Mouse (Mus musculus): ENCODE data around the gene Fam50b. TPM values are rescaled to one million over a fixed set of nuclear protein-coding genes. Genes with fewer than 3 reads are reported as not detected.

The Fam50b gene
- polyA plus RNA-seq, 1 experiment, result not detected

DNA sequence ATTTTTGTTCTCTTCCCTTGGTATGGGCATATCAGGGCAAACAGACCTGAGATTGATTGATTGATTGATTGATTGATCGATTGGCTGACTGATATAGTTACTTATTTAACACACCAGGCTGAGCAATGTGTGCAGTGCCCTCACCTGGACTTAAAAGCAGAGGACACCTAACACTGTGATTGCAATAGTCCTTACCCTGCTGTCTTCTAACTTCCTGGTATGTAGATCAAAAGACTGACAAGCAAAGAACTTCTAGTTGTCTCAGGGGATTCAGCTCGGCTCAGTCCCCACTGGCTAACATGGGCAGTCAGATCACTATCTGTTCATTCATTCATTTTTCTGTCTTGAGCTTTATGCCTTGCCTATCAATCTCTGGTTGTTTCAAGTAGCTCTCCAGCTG is 31.3 kb upstream of the Fam50b start:
- WGBS, result 46% methylated on average over 2 of the region's 2 CpGs
- H3K27ac ChIP-seq (ENCODE audit: insufficient read depth, low read depth, low read length), result no peak overlapping the region
- H3K27me3 ChIP-seq (ENCODE audit: control insufficient read depth, insufficient read depth, low read length), result no peaks in the 10 kb centered on the region
- H3K4me1 ChIP-seq (ENCODE audit: control insufficient read depth, insufficient read depth, insufficient read length, low read length), result no peaks in the 10 kb centered on the region
- no peaks in the 10 kb centered on the region for H3K36me3 ChIP-seq (ENCODE audit: control insufficient read depth, insufficient read depth, low read length)
- TF ChIP-seq CTCF (IDR thresholded peaks at IDR 0.05; ENCODE audit: extremely low read depth, insufficient read length, insufficient replicate concordance, low read depth, low read length) (no peak), POLR2A (IDR thresholded peaks at IDR 0.05; ENCODE audit: low read depth, low read length) (no peak)
- H3K4me3 ChIP-seq (ENCODE audit: low read depth, low read length), result no peak overlapping the region

DNA sequence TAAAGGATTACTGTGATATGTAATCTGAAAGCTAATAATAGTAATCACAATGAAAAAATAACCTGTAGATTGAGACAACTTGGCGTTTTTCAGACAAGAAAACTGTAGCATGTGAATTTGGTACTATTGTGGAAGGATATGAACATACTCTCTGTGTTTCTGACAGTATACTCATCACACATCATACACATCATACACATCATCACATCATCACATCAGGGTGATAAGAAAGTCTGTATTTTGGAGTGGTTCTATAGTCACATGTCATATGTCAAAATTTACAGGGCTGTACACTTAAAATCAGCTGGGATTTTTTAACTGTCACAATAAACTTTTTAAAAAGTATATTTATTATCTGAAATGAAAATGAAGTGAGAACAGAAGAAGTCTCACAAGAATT is 30.9 kb upstream of the Fam50b start:
- no peak overlapping the region for H3K4me3 ChIP-seq (ENCODE audit: low read depth, low read length)
- no peak for TF ChIP-seq CTCF (IDR thresholded peaks at IDR 0.05; ENCODE audit: extremely low read depth, insufficient read length, insufficient replicate concordance, low read depth, low read length)
- TF ChIP-seq POLR2A (IDR thresholded peaks at IDR 0.05; ENCODE audit: low read depth, low read length), result no peak
- H3K27ac ChIP-seq (ENCODE audit: insufficient read depth, low read depth, low read length), result no peak overlapping the region
- H3K36me3 ChIP-seq (ENCODE audit: control insufficient read depth, insufficient read depth, low read length), result no peaks in the 10 kb centered on the region
- H3K27me3 ChIP-seq (ENCODE audit: control insufficient read depth, insufficient read depth, low read length), result no peaks in the 10 kb centered on the region
- H3K4me1 ChIP-seq (ENCODE audit: control insufficient read depth, insufficient read depth, insufficient read length, low read length), result no peaks in the 10 kb centered on the region
- WGBS, result 64% methylated on average over 1 of the region's 1 CpGs

DNA sequence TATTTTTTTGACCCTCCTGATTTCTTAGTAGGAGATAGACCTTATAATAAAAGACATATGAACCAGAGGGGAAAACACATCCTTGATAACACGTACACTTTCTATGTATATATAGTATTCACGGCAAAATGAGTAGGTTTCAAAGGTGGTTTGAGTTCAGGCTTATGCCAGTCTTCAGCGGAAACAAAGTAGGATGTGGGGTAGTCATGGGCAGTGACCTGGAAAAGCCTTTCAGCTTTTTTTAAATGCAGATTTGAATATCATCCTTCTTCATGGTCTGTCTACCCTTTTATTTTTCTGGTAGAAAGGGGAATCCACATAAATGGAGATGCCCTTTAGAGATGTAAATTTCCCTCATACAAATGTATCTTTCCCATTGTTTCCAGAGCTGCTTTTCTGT is 29.8 kb upstream of the Fam50b start:
- no peak overlapping the region for H3K4me3 ChIP-seq (ENCODE audit: low read depth, low read length)
- H3K27ac ChIP-seq (ENCODE audit: insufficient read depth, low read depth, low read length), result no peak overlapping the region
- 88% methylated on average over 3 of the region's 3 CpGs for WGBS
- TF ChIP-seq POLR2A (IDR thresholded peaks at IDR 0.05; ENCODE audit: low read depth, low read length), result no peak
- TF ChIP-seq CTCF (IDR thresholded peaks at IDR 0.05; ENCODE audit: extremely low read depth, insufficient read length, insufficient replicate concordance, low read depth, low read length), result no peak
- peaks cover 3% of the 10 kb centered on the region; the same call in 1 of the 2 replicates for H3K4me1 ChIP-seq (ENCODE audit: control insufficient read depth, insufficient read depth, insufficient read length, low read length)
- no peaks in the 10 kb centered on the region for H3K36me3 ChIP-seq (ENCODE audit: control insufficient read depth, insufficient read depth, low read length)
- no peaks in the 10 kb centered on the region for H3K27me3 ChIP-seq (ENCODE audit: control insufficient read depth, insufficient read depth, low read length)

GRCm38 (mm10) chr13:34708955-34709354 is 25.7 kb upstream of the Fam50b start:
- Histone ChIP-seq H3K27ac (ENCODE audit: insufficient read depth, low read depth, low read length) (no peak overlapping the region), H3K4me3 (ENCODE audit: low read depth, low read length) (no peak overlapping the region), H3K36me3 (ENCODE audit: control insufficient read depth, insufficient read depth, low read length) (no peaks in the 10 kb centered on the region), H3K27me3 (ENCODE audit: control insufficient read depth, insufficient read depth, low read length) (no peaks in the 10 kb centered on the region), H3K4me1 (ENCODE audit: control insufficient read depth, insufficient read depth, insufficient read length, low read length) (peaks cover 3% of the 10 kb centered on the region; the same call in 1 of the 2 replicates)
- 20% methylated on average over 3 of the region's 3 CpGs for WGBS
- TF ChIP-seq POLR2A (IDR thresholded peaks at IDR 0.05; ENCODE audit: low read depth, low read length), result no peak
- TF ChIP-seq CTCF (IDR thresholded peaks at IDR 0.05; ENCODE audit: extremely low read depth, insufficient read length, insufficient replicate concordance, low read depth, low read length), result no peak

GRCm38 (mm10) chr13:34709566-34709965 is 25.1 kb upstream of the Fam50b start:
- WGBS, result 75% methylated on average over 4 of the region's 4 CpGs
- TF ChIP-seq POLR2A (IDR thresholded peaks at IDR 0.05; ENCODE audit: low read depth, low read length) (no peak), CTCF (IDR thresholded peaks at IDR 0.05; ENCODE audit: extremely low read depth, insufficient read length, insufficient replicate concordance, low read depth, low read length) (no peak)
- H3K27ac ChIP-seq (ENCODE audit: insufficient read depth, low read depth, low read length), result no peak overlapping the region
- no peak overlapping the region for H3K4me3 ChIP-seq (ENCODE audit: low read depth, low read length)
- H3K4me1 ChIP-seq (ENCODE audit: control insufficient read depth, insufficient read depth, insufficient read length, low read length), result peaks cover 3% of the 10 kb centered on the region; the same call in 1 of the 2 replicates
- H3K27me3 ChIP-seq (ENCODE audit: control insufficient read depth, insufficient read depth, low read length), result no peaks in the 10 kb centered on the region
- H3K36me3 ChIP-seq (ENCODE audit: control insufficient read depth, insufficient read depth, low read length), result no peaks in the 10 kb centered on the region

DNA sequence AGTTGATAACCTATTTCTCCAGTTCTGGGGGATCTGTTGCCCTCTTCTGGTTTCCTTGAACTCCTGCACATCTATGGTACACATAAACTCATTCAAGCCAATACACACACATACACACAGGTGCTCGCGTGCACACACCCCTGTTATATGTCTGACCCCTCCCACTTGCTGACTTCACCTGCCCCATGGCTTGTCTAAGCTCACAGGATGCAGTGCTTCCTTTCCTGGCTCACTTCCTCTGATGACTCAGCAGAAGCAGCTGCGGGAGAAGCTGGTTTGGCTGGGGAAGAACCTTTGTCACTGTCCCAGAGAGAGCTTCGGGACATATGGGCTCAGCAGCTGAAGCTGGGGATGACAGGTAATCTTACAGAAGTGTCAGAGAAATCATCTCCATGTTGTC is 23.2 kb upstream of the Fam50b start:
- peaks cover 3% of the 10 kb centered on the region; the same call in 1 of the 2 replicates for H3K4me1 ChIP-seq (ENCODE audit: control insufficient read depth, insufficient read depth, insufficient read length, low read length)
- no peak overlapping the region for H3K4me3 ChIP-seq (ENCODE audit: low read depth, low read length)
- no peaks in the 10 kb centered on the region for H3K27me3 ChIP-seq (ENCODE audit: control insufficient read depth, insufficient read depth, low read length)
- no peak overlapping the region for H3K27ac ChIP-seq (ENCODE audit: insufficient read depth, low read depth, low read length)
- no peaks in the 10 kb centered on the region for H3K36me3 ChIP-seq (ENCODE audit: control insufficient read depth, insufficient read depth, low read length)
- 70% methylated on average over 4 of the region's 4 CpGs for WGBS
- TF ChIP-seq POLR2A (IDR thresholded peaks at IDR 0.05; ENCODE audit: low read depth, low read length) (no peak), CTCF (IDR thresholded peaks at IDR 0.05; ENCODE audit: extremely low read depth, insufficient read length, insufficient replicate concordance, low read depth, low read length) (no peak)

DNA sequence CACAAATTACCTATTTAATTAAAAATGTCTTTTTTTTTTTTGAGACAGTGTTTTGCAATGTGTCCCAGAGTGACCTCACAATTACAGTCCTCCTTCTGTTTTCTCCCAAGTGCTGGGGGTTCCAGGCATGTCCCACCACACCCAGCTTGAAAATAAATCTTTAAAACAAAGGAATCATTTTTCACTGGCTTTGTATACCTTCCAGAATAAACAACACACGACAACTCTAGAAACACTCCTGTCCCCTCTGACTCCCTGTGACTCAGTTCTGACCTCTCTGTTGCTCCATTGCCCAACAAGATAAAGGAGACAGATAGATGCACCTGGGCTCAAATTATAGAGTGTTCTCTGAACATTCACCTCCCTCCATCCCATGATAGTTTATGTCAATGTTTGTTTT is 21.8 kb upstream of the Fam50b start:
- Histone ChIP-seq H3K27ac (ENCODE audit: insufficient read depth, low read depth, low read length) (no peak overlapping the region), H3K4me1 (ENCODE audit: control insufficient read depth, insufficient read depth, insufficient read length, low read length) (peaks cover 3% of the 10 kb centered on the region; the same call in 1 of the 2 replicates), H3K36me3 (ENCODE audit: control insufficient read depth, insufficient read depth, low read length) (no peaks in the 10 kb centered on the region), H3K4me3 (ENCODE audit: low read depth, low read length) (no peak overlapping the region), H3K27me3 (ENCODE audit: control insufficient read depth, insufficient read depth, low read length) (no peaks in the 10 kb centered on the region)
- TF ChIP-seq CTCF (IDR thresholded peaks at IDR 0.05; ENCODE audit: extremely low read depth, insufficient read length, insufficient replicate concordance, low read depth, low read length), result no peak
- TF ChIP-seq POLR2A (IDR thresholded peaks at IDR 0.05; ENCODE audit: low read depth, low read length), result no peak
- 17% methylated on average over 1 of the region's 1 CpGs for WGBS
